Mouse (Mus musculus) spleen, postnatal 36 days (tissue): Measurements from ENCODE around the gene Dynlrb1.

Experiments
- DNase-seq, 2 experiments: peaks; one replicate each; pipeline ENCODE4 v3.0.0; 2022; ENCODE audit warnings: low spot score in 2 of 2, mixed read lengths in 1 of 2

The Dynlrb1 gene

DNA sequence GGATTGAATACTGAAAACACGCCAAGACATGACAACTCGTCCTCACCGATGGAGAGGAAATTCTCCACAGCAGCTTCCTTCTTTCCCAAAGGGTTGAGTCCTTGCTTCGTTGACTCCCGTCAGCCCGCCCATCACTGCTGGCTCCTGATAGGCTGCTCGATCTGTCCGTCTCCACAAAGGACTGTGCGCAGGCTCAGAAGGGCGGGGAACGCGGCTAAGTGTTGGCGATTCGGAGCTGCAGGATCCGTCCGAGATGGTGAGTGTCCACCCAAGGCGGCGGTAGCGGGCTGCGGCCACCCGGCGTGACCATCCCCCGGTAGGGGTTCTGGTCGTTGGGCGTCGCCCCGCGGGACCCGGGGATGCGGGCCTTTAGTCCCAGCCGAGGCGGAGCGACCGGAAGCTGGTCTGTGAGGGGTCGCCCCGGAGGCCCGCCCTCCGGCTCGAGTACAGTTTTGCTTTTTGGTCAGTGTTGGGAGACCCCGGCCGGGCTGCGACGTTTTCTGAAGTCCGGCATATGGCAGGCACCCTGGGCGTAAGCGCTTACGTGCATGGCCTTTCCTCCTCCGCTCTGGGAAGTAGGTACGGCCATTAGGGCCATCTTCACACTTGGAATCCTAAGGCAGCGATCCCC lies at the start of gene Dynlrb1:
Gene Dynlrb1, plus strand, starts transcription at position 172 of the 631 bp plus-strand sequence.
- DNase-seq, result peak; percentile 92 to 94

DNA sequence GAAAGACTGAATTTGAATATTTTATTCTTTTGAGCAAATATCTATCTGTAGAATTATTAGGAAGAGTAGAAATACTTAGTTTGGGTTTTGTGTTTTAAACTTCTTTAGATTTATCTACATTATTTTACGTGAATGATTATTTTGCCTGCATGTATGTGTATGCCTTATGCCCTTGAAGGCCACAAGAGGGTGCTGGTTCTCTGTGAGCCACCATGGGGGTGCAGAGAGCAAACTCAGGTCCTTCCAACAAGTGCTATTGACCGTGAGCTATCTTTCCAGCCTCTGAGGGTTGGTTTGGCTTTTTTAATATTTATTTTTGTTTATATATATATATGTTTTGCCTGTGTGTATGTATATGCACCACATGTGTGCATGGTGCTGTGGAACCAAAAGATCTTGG lies 28.9 kb upstream of the Dynlrb1 start:
- DNase-seq, result peak in 1 of 2 experiments; percentile 25

GRCm38 (mm10) chr2:155223145-155223544 lies 13.2 kb upstream of the Dynlrb1 start:
- no peak for DNase-seq

DNA sequence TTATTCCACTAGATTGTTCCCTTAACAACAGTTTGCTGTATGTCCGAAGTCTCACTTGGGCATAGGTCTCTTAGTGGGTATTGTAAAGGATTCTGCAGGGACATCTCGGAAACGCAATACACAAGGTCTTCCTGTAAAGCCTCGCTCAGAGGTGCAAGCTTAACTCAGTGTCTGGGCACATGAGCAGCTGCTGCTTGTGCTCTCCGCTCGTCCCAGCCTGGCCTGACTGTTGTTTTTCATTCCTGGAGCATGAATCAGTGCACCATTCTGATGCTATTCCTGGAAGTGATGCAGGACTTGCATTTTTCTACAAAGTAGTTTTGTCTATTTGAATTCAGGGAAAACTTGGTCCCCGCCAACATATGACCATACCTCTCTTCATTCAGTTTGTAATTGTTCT lies 11.6 kb upstream of the Dynlrb1 start:
- no peak for DNase-seq

- DNase-seq, result no peak
Measured at GRCm38 (mm10) chr2:155235746-155236361, 479 bp upstream of the Dynlrb1 start.

DNA sequence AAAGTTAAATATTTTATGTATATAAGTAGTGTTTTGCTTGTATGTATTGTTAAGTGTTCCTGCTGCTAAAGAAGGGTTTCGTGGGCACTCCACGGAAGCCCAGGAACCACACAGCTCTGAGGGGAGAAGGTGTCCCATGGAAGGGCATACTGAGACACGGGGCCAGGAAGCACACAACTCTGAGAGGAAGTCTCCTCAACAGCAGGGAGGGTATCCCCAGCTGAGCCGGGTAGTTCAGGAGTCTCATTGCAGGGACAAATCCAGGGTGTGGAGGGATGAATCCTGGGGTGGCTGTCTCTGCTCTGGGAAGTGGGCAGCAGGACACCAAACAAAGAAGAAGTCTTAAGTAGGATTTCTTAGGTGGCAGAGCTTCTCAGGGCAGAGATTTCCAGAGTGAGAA lies 943 bp downstream of the Dynlrb1 start:
- no peak for DNase-seq

DNA sequence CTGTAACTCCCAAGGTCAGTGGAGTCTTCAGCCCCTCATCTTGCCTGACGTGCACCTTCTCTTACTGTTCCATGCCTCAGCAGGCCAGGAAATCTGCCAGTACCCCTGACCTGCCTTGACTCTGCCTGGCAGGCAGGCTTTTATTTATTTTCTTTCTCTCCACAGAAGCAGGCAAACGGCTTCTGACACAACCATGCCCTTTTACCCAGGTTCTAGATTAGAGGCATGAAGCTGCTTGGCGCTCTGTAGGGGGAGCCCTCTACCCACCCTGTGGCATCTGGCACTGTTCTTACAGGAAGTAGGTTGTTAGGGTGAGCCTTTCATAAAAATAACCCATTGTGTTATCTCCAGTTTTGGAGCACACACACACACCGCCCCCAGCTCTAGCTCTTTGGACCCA lies 4.6 kb downstream of the Dynlrb1 start:
- DNase-seq, result peak; percentile 29 to 34

GRCm38 (mm10) chr2:155242296-155242855 lies 6.0 kb downstream of the Dynlrb1 start:
- no peak for DNase-seq

DNA sequence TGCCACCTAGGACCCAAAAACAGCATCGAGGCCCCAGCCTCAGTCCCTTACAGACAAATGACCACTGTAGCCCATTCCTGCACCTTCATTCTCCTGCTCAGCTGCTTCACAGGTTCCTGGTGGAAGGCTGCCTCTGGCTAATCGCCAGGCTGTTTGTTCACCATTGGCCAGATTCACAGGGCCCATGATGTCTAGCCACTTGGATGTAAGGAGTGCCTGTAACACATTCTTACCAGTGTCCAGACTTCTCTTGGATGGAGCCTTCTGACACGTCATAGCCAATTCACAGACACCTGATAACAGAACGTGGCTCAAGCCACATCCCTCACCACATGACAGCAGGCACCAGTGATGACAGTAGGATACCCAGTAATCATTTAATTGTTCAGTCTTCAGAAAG lies 9.9 kb downstream of the Dynlrb1 start:
- no peak for DNase-seq

- DNase-seq, result no peak
Measured at GRCm38 (mm10) chr2:155248206-155248605, 11.9 kb downstream of the Dynlrb1 start.

DNA sequence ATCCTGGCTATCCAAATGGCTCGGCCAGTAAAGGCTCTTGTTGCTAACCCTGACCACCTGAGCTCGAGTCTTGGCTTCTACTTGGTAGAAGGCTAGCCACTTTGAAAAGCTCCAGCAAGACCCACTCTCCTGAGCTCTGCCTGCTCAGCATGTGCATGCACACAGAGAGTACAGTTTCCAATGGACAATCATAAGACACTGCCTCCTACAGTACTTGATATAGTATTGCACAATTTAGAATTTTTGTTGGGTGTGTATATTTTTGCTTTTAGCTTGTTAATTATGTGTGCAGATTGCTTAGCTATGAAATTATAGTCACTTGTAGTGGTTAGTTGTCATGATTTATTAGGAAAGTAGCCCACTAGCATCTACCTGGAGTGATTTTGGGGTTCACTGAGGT lies 12.4 kb downstream of the Dynlrb1 start:
- no peak for DNase-seq

GRCm38 (mm10) chr2:155249588-155249987 lies 13.3 kb downstream of the Dynlrb1 start:
- no peak for DNase-seq

DNA sequence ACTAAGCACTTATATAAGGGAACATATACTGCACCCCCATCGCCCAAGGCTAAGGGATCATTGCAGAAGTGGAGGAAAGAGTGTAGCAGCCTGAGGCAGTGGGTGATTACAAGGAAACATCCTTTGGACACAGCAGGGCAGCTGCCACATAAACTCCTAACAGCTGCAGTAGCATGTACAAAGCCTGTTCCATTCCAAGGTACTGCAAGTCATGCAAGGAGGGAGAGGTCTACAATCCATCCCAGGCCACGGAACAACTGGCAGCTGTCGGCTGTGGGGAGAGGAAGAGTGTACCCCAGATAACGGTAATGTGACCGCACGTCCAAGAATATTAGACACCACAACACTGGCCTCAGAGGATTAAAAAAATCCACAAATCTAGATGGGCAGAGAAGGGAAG lies 29.2 kb downstream of the Dynlrb1 start:
- DNase-seq, result no peak

DNA sequence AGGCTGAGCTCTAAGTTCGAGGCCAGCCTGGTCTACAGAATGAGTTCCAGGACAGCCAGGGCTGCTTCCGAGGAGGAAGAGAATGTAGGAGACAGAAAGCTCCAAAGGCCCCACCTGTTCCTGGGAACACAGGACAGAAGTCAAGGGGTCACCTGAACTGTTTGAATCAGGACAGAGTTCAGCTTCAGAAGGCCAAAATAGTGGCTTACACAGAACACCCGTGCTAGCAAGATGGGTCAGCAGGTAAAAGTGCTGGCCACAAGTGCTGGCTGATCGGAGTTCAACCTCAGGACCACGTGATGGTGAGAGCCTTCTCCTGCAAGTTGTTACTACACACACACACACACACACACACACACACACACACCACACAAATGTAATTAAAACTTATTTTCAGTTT lies 30.6 kb downstream of the Dynlrb1 start:
- no peak for DNase-seq

- DNase-seq, result no peak
Measured at GRCm38 (mm10) chr2:155271957-155272356, 35.6 kb downstream of the Dynlrb1 start.

GRCm38 (mm10) chr2:155272396-155273170 lies 36.2 kb downstream of the Dynlrb1 start:
- DNase-seq, result no peak

DNA sequence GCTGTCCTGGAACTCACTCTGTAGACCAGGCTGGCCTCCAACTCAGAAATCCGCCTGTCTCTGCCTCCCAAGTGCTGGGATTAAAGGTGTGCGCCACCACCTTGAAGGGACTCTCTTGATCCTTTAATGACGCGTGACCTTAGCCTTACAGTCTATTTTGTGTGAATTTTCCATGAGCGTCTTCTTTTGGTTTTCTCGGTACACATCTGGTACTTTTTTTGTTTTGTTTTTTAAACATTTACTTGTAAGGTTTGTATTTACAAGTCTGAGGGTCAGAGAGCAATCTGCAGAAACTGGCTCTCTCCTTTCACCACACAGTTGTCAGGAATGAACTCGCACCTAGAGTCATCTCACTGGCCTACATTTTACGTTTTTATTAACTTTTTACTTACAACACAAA lies 37.3 kb downstream of the Dynlrb1 start:
- no peak for DNase-seq

DNA sequence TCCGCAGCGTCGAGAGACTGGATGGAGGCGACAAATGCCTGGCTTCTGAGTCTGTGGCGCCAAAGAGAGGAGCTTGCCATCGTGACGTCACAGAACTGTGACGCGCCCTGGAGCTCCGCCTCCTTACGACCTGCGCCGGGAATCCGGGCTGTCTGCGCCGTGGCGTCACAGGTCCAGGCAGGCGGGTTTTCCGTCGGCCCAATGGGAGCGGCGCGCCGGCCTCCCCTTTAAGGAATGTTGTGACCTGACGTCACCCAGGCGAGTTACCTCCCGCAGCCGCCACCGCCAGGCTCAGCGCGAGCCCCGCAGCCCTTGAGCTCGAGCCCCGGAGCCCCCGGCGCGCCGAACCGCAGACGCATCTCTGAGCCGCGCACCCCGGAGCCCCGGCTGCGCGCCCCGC lies 39.9 kb downstream of the Dynlrb1 start, which contains the start of gene Map1lc3a:
Gene Map1lc3a, plus strand, starts transcription at position 103 of the 400 bp plus-strand sequence.
- DNase-seq, result peak; percentile 90

- peak; percentile 39 to 57 for DNase-seq
Measured at GRCm38 (mm10) chr2:155276621-155277175, 40.4 kb downstream of the Dynlrb1 start.

DNA sequence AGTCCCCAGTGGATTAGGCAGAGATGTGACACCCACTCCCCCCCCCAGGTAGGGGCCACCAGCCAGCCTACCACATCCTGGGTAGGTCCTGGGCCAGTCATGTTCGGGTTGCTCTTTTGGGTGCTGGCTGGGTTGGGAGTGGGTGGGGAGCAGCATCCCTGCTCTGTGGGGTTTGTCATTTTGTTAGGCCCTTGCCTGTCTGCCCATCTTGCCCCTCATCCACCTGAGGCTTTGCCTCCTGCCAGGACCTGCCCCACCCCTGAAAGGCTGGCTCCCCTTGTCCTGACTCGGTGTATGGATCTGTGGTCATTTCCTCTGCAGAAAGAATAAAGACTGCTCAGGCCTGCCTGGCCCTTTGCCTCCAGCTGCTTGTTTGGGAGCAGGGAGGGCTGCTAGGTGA lies 41.4 kb downstream of the Dynlrb1 start:
- DNase-seq, result no peak

DNA sequence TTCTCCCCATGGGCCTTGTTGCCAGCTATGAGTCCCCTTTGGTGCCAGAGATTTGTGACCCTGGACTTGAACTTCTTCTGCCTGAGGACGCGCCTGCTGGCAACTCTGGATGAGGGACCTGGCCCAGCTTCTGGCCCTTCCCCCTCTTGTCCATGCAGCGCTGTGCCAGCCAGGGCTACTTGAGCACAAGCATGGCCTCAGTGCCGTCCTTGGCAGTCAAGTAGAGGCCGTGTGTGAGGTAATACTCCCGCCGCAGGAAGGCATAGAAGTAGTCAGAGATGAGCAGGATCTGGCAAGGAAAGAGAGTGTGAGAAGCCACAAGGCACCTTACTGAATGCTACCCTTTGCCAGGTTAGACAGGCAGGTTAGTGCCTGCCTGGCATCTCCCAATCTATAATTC lies 42.0 kb downstream of the Dynlrb1 start:
- no peak for DNase-seq

DNA sequence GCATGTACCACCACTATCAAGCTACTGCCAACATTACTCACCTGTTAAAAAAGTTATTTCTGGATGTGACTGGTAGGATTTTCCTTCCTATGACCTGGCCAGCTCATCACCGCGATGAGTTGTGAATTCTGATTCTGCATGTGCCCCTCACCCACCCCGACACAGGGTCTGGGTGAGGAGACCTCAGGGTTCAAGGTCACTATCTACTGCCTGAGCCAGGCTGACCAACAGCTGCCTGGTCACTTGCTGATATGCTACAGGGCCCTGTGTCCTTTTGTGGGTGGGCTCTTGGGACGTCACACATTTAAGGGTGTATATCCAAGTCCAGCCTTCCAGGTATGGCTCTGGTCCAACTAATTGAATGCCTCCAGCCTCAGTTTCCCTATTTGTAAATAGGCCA lies 42.8 kb downstream of the Dynlrb1 start:
- DNase-seq, result no peak
